Mouse (Mus musculus) megakaryocyte-erythroid progenitor cell, adult 5-6 weeks (primary cell): ENCODE results near the gene Msh5. TPM values are rescaled to one million over a fixed set of nuclear protein-coding genes. Genes with fewer than 3 reads are reported as not detected.

Experiments
- ATAC-seq: replicated peaks from 2 replicates; pipeline ENCODE4 v1.8.0; 2016; ENCODE audit warnings: mild to moderate bottlenecking, inconsistent platforms; ENCODE audit not compliant: severe bottlenecking, poor library complexity, low FRiP score, low TSS enrichment
- total RNA-seq, 2 experiments: library from RNA; stranded (forward) in 1 of 2; stranded (reverse) in 1 of 2; fragments of 200-1000, 215-1000 nt in 1 of 2; fragments of >200 nt in 1 of 2; fragmentation: Nextera tagmentation in 1 of 2; gene quantifications; 2 replicates each; pipeline ENCODE4 v1.2.3; 2014 to 2017

Gene Msh5
- total RNA-seq, 2 experiments from 2014 or later, result 3.1 to 10.0 TPM

DNA sequence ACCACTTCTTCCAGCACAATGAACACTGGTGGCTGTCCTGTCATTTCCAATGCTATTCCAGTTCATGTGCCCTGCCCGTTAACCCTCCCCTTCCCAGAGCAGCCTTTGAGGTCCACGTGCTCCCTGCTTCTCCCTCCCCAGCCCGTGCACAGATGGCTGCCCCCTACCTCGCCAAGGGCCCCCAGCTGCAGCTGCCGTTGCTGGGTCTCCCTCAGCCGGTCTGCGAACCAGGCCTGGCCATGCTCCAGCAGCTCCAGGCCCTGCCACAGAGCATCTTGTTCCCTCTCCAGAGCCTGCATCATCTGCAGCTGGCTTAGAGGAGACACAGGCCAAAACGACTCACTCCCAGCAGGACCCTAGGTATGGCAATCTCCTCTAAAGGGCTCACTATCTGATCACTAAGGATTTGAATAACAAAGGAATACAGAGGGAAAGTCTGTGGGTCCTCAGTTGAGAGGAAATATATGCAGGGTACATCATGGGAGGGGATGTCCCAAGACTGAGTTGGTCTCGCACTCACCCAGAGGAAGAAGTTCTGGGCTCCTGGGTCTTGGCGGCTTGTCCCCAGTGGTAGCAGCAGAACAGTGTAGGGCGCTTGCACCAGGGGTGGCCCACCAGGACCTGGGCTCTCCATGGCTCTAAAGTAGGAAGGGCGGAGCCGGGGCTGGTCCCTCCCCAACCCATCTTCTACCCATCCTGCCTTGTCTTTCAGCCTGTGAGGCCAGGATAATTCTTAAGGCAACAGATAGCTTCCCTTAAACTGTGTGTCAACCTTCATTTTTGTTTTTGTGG is 19.1 kb downstream of the Msh5 start, which contains the start of gene Sapcd1:
Gene Sapcd1, minus strand, starts transcription at position 740 of the 792 bp plus-strand sequence.
- 0 out of 2 replicates have a peak, but pooled peaks have one; percentile 15 for ATAC-seq

DNA sequence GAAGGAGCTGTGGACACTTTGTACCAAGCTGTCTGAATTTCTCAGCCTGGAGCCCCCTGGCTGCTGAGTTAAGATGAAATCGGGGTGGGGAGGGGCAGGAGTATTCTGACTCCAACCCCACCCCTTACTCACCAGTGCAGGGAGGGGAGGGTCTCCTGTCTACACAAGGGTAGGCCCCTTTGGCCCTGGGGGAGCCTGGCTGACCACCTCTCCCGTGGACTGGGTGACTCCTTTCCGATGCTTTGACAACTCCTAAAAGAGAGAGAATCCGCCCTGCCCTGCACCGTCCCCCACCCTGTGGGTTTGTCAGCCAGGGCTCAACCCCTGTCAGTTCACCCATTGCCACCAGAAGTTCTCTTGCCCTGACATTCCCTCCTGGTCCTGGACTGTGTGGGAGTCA is 20.3 kb downstream of the Msh5 start:
- ATAC-seq, result no peak

DNA sequence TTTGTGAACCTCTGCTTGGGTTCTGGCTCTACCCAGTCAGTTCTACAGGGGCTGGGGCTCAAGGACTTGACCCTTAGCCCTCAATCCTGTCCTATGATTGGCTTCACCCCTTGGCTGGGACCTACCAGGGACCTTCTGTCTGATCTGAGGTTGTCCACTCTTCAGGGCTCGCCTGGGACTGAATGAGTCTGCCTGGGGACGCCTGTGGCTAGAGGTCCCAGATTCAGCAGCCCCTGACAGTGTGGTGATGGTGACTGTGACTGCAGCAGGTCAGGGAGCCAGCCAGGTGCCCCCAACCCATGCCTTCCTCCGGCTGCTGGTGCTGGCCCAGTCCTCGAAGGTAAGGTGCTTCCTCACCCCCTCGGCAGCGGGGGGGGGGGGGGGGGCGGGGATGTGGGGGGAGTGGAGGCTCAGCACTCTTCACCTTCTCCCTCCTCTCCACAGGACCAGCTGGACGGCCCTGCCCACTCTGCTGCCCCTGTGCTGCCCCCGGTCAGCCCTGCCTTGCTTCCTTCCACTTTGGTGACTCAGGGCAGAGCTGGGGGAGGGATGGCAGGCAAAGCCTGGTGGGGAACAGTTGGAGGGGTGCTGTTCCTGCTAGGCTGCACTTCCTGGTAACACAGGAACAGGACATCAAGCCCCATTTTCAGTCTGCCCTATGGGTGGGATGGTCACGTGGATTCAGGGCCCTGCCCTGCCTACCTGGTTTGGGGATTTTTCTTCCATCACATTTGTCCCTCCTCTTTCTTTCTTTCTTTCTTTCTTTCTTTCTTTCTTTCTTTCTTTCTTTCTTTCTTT is 21.7 kb downstream of the Msh5 start:
- ATAC-seq, result no peak

DNA sequence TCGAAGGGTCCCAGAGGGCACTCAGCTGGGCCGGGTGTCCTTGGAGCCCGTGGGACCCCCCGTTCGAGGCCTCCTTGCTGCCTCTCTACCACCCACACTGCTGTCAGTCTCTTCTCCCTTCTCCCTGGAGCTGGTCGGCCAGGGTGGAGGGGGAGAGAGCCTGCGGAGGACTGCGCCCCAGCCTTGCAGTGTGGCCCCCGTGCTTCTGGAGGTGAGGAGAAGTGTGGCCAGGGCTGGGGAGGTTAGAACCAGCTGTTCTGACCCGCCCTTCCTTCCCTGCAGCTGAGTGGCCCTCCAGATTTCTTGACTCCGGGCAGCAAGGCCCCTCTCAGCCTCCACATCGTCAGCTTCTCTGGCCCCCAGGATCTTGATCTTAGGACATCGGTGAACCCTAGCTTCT is 22.3 kb downstream of the Msh5 start:
- ATAC-seq, result no peak

DNA sequence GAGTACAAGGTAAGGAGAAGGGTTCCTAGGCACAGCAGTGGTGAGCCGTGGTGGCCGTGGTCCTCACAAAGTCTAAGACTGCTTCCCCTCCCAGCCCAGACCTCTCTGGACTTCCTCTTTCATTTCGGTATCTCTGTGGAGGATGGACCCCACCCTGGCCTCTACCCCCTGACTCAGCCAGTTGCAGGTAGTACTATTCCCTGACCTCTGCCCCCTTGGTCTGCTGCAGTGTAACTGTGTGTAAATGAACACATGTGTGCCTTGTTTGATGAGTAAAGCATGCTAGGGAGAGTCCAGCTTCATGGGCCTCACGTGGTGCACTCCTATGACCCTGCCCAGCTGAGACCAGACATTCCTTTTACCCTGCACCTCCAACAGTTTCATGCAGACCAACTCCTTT is 22.8 kb downstream of the Msh5 start:
- no peak for ATAC-seq

DNA sequence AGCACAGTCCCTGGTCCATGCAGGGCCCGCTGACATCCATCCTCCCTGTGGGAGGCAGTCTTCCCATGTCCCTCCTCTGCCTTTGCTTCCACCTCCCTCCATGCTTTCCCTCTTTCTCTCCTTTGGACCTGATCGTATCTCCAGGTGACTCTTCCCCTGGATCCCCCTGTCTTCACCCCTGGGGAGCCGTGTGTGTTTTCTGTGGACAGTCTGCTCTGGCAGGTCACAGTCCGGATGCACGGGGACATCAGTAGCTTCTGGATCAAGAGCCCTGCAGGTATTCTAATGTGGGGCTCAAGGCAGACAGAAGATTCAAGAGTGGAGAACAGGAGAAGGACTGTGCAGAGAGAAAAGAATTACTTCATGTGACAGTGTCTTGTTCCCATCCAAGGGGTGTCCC is 23.3 kb downstream of the Msh5 start:
- no peak for ATAC-seq

DNA sequence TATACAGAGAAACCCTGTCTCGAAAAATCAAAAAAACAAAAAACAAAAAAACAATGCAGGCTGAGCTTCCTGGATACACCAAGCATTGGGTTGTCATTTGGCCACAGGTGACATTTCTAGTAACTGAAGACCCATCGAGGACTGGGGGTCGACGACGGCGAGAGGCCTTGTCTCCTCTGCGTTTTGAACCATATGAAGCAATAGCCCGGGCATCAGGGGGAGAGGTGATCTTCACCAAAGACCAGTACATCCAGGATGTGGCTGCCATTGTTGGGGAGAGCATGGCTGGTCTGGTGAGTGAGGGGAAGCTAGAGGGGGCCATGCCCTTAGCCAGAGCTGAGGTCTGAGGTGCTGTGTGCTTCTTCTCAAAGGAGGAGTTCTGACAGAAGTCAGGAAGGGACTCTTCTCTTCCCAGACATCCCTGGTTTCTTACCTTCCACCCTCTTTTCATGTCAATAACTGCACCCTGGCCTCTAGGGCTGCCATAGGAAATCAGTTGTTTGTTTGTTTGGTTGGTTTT is 23.9 kb downstream of the Msh5 start:
- ATAC-seq, result no peak

DNA sequence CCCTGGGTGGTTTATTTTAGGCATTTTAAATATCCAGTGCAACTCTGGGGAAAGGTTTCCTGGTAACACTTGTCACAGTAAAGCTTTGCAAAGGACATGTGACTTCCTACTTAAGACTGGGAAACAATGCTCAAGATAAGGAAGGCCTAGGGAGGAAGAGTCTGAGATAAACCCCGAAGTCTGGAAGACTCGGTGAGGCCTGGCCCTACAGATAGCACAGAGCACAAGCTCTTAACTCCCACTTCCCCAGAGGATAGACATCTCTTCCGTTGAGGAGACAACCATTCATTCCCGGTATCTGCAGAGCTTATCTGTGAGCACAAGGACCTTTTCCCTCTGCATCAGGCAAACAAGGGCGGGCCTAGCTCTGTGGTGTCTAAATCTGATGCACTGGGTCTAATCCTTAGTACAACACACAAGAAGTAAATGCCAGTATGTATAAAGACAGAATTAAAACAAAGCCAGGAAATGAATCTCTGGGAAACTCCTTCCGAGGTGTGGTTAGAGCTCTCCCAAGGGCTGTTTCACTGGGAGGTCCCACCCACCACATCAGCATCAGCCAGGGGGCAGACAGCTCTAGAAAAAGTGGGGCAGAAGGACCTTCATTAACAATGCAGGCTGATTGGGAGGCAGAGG is 24.6 kb downstream of the Msh5 start:
- ATAC-seq, result peak; percentile 76

DNA sequence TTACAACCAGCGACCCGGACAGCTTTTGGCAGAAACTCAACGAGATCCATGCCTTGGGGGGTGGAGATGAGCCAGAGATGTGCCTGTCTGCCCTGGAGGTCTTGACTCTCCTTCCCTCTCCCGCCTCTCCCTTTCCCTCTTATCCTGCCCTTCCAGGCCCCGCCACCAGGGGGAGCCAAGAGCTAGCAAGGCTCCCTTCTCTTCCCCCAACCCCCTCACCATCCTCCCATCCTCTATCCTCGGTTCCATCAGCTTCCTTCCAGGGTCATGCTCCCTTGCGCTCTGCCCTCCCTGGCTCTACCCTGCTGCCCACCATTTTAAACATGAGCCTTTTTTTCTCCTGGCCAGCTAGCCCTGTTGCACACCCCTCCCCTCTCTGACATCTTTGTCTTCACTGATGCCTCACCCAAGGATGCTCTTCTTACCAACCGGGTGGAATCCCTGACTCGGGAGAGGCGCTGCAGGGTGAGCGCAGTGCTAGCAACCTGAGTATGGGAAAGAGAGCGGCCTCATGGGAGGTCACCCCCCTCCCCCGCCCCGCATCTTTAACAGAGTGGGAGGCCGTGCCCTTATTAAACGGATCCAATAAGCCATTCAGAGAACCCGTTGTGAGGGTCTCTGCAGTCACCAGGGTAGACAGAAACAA is 25.3 kb downstream of the Msh5 start:
- peak; percentile 41 for ATAC-seq

DNA sequence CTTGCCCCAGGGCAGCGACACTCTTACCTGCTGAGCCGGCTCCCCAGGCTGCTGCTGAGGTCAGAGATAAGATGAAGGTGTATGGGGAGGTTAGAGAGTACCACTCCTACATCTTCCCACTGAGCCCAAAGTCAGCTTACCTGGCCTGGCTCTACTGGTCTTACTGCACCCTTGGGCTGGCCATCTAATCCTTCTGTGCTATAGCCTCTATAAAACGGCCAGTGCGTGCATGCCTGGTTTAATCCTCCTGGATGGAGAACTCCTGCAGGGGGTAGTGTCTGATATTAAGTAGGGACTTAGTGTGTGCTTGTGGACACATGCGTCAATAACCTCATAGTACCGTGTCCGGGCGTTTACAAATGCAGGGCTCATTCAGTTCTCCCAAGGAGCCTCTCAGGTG is 26.0 kb downstream of the Msh5 start:
- no peak for ATAC-seq

DNA sequence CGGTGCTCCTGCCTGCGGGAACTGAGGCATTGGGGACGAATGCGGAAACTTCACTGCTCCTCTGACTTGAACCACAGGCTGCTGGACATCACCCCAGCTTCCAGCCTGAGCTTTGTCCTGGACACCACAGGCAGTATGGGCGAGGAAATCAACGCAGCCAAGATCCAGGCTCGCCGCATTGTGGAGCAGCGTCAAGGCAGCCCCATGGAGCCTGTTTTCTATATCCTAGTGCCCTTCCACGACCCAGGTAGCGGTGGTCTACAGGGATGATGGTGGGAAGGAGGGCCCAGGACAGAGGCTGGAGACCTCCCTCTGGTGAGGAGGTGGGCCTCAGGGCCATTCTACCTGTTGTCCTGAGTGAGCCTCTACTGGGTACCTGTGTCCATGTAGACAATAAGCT is 26.7 kb downstream of the Msh5 start:
- no peak for ATAC-seq

DNA sequence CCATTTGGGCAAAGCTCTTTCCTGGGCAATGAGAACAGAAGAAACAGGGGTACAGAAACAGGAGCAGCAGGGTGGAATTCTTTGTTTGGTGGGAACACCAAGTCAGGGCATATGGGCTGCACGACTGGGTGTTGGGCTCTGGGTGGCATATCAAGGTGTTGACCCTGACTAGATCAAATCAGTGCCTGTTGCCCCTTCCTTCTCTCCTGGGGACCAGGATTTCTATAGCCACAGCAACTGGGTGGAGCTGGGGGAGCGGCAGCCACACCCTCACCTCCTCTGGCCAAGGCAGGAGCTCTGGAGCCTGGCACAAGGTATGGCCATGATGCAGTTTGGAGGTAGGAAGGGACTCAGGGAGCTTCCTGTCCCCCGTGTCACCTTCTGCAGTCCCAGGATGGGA is 28.4 kb downstream of the Msh5 start:
- no peak for ATAC-seq

DNA sequence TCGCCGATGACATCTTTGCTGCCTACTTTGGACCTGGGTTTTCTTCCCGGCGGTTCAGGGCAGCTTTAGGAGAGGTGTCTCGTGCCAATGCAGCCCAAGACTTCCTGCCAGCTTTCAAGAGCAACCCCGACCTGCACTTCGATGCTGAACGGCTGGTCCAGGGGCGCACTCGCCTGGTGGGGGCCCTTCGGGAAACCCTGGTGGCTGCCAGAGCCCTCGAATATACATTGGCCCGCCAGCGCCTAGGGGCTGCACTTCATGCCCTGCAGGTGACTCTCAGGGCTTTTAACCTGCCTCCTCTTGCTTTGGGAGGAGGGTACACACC is 28.9 kb downstream of the Msh5 start:
- no peak for ATAC-seq

DNA sequence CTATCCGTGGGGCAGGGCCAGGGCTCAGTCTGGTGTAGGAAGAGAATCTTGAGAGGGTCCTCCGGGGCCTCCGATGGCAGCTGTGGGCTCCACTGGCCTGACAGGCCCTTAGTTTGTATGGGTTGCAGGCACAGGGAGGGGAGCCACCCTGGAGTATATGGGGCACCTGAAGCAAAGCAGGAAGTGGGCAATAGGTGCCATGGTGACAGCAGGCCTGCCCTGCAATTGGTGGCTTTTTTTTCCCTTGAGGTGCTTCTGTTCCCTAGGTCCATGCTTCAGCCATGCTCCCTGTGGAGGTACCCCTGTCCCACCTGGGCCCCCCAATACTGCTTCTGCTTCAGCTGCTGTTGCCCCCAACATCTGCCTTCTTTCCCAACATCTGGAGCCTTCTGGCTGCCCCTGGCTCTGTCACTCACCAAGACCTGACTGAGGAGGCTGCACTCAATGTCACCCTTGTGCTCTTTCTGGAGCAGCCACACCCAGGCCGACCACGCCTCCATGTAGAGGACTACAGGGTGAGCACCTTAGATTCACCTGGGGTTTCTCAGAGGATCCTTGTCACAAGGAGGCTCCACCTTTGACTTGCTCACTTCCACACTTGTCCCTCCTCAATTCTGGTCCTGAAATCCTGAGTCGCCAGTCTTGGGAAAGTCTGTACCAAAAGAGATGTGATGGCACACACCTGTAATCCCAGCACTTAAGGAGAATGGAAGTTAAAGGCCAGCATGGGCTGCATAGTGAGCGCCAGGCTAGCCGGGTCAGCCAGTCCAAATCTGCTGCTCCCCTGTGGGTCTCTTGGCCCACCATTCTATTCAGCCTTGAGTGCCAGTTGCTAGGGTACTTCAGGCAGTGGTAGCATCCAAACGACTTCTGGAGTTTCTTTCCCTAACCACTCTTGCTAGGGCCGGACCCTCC is 29.5 kb downstream of the Msh5 start:
- no peak for ATAC-seq

DNA sequence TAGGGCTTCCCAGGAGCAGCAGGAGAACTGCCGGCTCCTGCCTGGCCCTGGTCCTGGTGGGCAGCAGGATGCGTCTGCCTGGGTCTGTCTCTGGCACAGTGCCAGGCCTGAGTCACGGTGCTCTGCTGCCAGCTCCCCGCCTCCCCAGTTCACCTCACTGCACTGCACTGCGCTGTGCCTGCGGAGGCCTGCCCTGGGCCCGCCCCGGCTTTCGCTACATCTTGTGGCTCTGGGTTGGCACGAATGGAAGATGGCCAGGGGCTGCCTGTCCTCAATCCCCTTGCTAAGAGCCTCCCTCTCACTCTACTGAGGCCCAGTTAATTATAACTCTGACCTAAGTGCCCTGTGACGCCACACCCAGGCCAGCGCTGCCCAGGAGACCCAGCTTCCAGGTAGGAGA is 30.2 kb downstream of the Msh5 start, which contains the start of gene Vwa7:
Gene Vwa7, plus strand, starts transcription at position 204 of the 400 bp plus-strand sequence.
- peak; percentile 38 for ATAC-seq

DNA sequence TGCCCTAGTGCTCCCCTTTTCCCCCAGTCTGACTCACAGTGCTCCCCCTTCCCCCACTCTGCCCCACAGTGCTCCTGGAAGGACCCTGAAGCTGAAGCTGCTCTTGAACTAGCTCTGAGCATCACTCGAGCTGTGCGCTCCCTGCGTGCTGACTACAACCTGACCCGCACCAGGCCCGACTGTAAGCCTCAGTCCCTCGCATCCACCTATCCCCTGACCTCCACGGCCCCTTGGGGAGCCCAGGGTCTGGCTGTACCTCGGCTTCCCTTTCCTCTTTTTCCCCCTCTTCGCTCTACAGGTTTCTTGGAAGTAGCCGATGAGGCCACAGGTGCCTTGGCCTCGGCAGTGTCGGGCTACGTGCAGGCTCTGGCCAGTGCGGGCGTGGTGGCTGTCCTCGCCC is 31.2 kb downstream of the Msh5 start:
- no peak for ATAC-seq

DNA sequence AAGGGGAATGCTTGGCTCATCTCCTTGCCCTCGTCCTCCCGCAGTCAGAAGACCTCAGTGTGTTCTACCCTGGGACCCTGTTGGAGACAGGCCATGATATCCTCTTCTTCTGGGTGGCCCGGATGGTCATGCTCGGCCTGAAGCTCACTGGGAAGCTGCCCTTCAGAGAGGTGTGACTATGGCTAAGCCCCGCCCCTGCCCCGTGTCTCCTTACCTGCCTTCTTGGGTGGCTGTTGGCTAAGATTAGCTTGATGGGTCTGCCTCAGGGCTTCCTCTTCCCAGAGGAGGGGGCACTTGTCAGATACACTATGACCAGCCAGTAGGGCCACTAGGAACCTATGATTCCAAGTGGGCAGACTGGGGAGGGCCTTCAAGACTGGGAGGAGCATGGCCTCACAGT is 33.3 kb downstream of the Msh5 start:
- no peak for ATAC-seq

DNA sequence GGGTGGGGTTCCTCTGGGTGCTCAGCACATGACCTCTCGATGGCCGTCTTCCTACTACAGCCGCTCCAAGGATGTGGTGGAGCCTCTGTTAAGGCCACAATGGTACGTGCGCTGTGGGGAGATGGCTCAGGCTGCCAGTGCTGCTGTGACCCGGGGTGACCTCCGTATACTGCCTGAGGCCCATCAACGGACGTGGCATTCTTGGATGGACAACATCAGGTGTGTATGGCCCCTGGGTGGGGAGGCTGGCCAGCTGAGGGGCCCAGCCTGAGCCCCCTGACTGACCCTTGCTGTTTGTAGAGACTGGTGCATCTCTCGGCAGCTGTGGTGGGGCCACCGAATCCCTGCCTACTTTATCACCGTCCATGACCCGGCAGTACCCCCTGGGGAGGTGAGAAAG is 34.1 kb downstream of the Msh5 start:
- ATAC-seq, result no peak

DNA sequence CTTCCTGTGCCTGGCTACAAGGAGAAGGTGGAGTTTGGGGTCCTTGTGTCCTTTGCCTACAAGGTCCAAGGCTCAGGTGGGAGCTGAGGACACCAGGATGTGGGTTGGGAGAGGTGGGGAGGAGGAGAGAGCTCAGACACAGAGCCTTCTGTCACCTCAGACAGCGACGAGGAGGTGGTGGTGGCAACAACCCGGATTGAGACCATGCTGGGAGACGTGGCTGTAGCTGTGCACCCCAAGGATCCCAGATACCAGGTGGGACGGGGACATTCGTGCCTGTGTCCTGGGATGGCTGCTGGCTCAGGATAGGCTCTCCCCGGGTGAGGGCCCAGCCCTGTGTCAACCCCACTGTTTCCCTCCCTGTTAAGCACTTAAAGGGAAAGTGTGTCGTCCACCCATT is 35.1 kb downstream of the Msh5 start:
- ATAC-seq, result no peak
